Mouse (Mus musculus) megakaryocyte, embryonic 14.5 days (primary cell): Measurements from ENCODE around the gene Aldoart2.
"Not testable (repeated sequence)": the region's sequence is repeated elsewhere in the genome, so short reads cannot be mapped to it uniquely, and the experiment has no call there.

Source experiments
- FLI1 ChIP-seq: IDR thresholded peaks from 2 replicates; pipeline ENCODE4 v1.6.1; 2012; ENCODE audit warnings: low read length, inconsistent platforms, mixed read lengths
- GATA1 ChIP-seq: IDR thresholded peaks from 3 replicates; pipeline ENCODE4 v1.6.1; 2012; ENCODE audit warnings: mixed read lengths, low read length, inconsistent platforms, borderline replicate concordance

- TF ChIP-seq GATA1, FLI1: not testable (repeated sequence)
Observed at GRCm38 (mm10) chr12:55586936-55587335, 21.9 kb downstream of the Aldoart2 start.
